Mouse (Mus musculus): Measurements from ENCODE around the gene Gabrb2. TPM values are rescaled to one million over a fixed set of nuclear protein-coding genes. Genes with fewer than 3 reads are reported as not detected.

Gene Gabrb2
- polyA plus RNA-seq (2015; fragmentation: Nextera tagmentation; extraction: Ambion mirVana) = 17.3 and 19.7 TPM in 2 replicates

DNA sequence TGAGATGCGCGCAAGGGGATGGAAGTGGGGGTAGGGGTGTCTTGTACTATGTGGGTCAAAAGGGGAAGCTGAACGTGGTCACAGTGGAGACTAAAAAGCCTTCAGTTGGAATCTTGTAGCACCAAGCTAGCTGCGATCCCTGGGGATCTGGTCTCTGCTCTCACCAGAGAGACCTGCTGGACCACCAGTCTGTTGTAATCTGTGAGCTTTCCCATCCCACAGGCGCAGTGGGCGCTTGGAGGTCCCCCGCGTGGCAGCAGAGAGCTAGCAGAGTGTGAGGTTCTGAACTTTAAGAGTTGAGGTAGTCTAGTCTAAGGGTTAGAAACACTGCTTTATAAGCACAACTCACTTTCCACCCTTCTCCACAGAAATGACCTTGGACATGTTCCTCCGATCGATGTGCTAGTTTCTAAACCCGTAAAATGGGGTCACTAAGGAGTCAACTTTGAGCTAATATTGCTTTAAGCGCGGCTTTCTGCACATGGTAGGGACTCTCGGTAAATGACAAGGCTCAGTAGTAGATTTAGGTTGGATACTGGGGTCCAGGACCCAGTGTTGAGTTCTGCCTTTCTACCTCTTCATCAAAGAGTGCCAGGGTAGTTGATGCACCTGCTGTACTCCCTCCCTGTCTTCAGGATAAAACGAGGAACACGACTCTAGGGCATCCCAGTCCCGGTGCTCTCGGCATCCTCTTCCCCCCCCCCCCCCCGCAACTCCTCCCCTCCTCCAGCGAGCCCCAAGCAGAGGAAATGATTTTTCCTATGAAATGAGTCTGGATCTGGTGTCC is at the start of gene Gabrb2:
Gene Gabrb2, plus strand, starts transcription at position 762 of the 787 bp plus-strand sequence.
- no peaks in the 10 kb centered on the region for H3K27me3 ChIP-seq (replicated peaks; ENCODE audit: control insufficient read depth, insufficient read depth, low read length)
- no peaks in the 10 kb centered on the region for H3K9me3 ChIP-seq (ENCODE audit: control insufficient read depth, low read length)
- H3K36me3 ChIP-seq (ENCODE audit: control insufficient read depth, insufficient read depth, low read length) = no peaks in the 10 kb centered on the region
- H3K4me2 ChIP-seq (ENCODE audit: low read length) = peak within 1 kb of the TSS; percentile 67
- WGBS = 22% methylated on average over 20 of the region's 20 CpGs
- H3K27ac ChIP-seq (ENCODE audit: low read depth, low read length) = peak within 1 kb of the TSS; percentile 81
- peak within 1 kb of the TSS; percentile 54 for H3K4me3 ChIP-seq (ENCODE audit: low read length)
- ATAC-seq = peak; percentile 21
- H3K9ac ChIP-seq (ENCODE audit: low read depth, low read length) = peak within 1 kb of the TSS; percentile 69
- H3K4me1 ChIP-seq (ENCODE audit: control insufficient read depth, insufficient read depth, low read depth, low read length) = peaks cover 6% of the 10 kb centered on the region

DNA sequence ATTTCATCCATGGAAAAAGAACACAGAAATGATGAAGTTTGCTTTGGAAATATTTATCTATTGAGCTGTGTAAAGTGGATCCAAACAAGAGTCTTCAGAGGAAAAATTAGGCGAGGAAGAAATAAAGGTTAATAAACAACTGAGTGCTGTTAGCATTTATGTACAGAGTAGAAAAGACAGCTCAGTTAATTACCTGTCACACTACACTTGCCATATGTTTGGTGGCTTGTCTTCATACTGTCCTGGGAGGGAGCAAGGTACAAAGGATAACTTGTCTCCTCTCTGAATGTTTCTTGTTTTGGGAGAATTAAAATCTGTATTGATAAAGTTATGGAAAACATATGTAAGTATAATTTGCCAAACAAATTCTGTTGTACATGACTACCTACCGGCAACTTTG is 40.6 kb upstream of the Gabrb2 start:
- no peak overlapping the region for H3K4me3 ChIP-seq (ENCODE audit: low read length)
- 90% methylated on average over 2 of the region's 2 CpGs for WGBS
- no peak for ATAC-seq
- no peaks in the 10 kb centered on the region for H3K9me3 ChIP-seq (ENCODE audit: control insufficient read depth, low read length)
- no peak overlapping the region for H3K9ac ChIP-seq (ENCODE audit: low read depth, low read length)
- no peak overlapping the region for H3K27ac ChIP-seq (ENCODE audit: low read depth, low read length)
- no peaks in the 10 kb centered on the region for H3K36me3 ChIP-seq (ENCODE audit: control insufficient read depth, insufficient read depth, low read length)
- no peaks in the 10 kb centered on the region for H3K4me1 ChIP-seq (ENCODE audit: control insufficient read depth, insufficient read depth, low read depth, low read length)
- no peak overlapping the region for H3K4me2 ChIP-seq (ENCODE audit: low read length)
- H3K27me3 ChIP-seq (replicated peaks; ENCODE audit: control insufficient read depth, insufficient read depth, low read length) = no peaks in the 10 kb centered on the region

DNA sequence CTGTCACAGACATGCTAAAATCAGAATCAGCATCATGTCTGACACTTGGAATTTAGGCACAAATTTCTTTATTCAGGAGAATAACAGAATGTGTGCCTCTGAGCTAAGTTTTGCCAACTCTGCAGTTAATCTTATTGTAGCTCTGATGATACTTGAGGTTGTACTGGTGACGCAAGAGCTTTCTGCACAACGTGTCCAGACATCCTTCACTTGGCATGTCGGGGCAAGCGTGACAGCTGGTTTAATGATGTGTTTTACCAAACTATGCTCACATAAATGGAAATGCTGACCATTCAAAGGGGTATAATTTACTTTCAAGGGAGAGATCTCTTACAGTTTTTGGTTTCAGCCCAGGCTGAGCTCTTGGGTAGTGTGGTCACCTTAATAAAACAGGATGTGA is 33.1 kb upstream of the Gabrb2 start:
- no peak for ATAC-seq
- H3K4me1 ChIP-seq (ENCODE audit: control insufficient read depth, insufficient read depth, low read depth, low read length) = no peaks in the 10 kb centered on the region
- no peak overlapping the region for H3K4me3 ChIP-seq (ENCODE audit: low read length)
- H3K27me3 ChIP-seq (replicated peaks; ENCODE audit: control insufficient read depth, insufficient read depth, low read length) = no peaks in the 10 kb centered on the region
- H3K9me3 ChIP-seq (ENCODE audit: control insufficient read depth, low read length) = no peaks in the 10 kb centered on the region
- WGBS = 85% methylated on average over 4 of the region's 4 CpGs
- H3K27ac ChIP-seq (ENCODE audit: low read depth, low read length) = no peak overlapping the region
- no peak overlapping the region for H3K4me2 ChIP-seq (ENCODE audit: low read length)
- no peak overlapping the region for H3K9ac ChIP-seq (ENCODE audit: low read depth, low read length)
- H3K36me3 ChIP-seq (ENCODE audit: control insufficient read depth, insufficient read depth, low read length) = no peaks in the 10 kb centered on the region

DNA sequence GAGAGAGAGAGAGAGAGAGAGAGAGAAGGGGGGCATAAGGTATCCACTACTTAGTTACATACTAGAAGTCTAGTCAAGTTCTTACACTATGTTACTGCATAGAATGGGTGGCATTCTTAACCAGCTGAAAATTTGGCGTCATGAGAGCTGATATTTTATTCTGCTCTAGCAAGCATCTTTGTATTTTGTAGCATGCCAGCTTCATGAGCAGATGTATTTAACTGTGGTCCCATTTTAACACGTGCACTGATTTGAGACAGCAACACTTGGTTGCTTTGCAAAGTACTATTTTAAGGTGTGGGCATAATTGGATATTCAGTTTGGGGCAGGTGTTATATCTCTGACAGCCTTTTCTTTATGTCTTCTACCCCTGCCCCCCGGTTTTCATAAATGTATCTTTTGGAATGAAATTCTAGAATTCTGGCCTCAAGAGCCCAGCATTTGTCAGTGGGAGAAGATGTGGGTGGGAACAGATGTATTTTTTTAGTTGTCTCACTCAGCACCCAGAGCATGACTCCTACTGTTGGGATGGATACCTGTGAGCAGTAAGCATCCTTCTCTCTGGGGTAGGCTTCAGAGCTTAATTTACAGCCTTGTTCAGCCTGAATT is 28.8 kb upstream of the Gabrb2 start:
- 70% methylated on average over 3 of the region's 3 CpGs for WGBS
- no peaks in the 10 kb centered on the region for H3K4me1 ChIP-seq (ENCODE audit: control insufficient read depth, insufficient read depth, low read depth, low read length)
- no peak for ATAC-seq
- no peak overlapping the region for H3K4me3 ChIP-seq (ENCODE audit: low read length)
- no peaks in the 10 kb centered on the region for H3K27me3 ChIP-seq (replicated peaks; ENCODE audit: control insufficient read depth, insufficient read depth, low read length)
- H3K36me3 ChIP-seq (ENCODE audit: control insufficient read depth, insufficient read depth, low read length) = no peaks in the 10 kb centered on the region
- no peak overlapping the region for H3K9ac ChIP-seq (ENCODE audit: low read depth, low read length)
- no peaks in the 10 kb centered on the region for H3K9me3 ChIP-seq (ENCODE audit: control insufficient read depth, low read length)
- H3K27ac ChIP-seq (ENCODE audit: low read depth, low read length) = no peak overlapping the region
- H3K4me2 ChIP-seq (ENCODE audit: low read length) = no peak overlapping the region

DNA sequence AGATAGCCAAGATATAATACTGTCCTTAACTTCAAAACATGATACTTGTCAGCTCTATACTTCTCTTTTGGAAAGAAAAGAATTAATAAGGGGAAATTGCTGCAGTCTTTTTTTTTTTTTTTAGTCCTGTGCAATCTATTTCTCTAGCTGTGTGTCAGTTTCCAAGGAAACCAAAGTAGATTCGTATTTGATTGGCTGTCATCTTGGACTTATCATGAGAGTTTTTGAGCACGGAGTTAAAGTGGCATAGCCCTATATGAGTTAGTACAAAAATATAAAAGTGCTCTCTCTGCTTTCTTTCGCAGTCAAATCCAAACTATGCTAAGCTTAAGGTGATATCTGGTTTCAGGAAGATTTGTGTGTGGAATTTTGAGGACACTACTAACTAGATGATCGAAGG is 26.1 kb upstream of the Gabrb2 start:
- H3K36me3 ChIP-seq (ENCODE audit: control insufficient read depth, insufficient read depth, low read length) = no peaks in the 10 kb centered on the region
- H3K9ac ChIP-seq (ENCODE audit: low read depth, low read length) = no peak overlapping the region
- no peaks in the 10 kb centered on the region for H3K27me3 ChIP-seq (replicated peaks; ENCODE audit: control insufficient read depth, insufficient read depth, low read length)
- H3K9me3 ChIP-seq (ENCODE audit: control insufficient read depth, low read length) = no peaks in the 10 kb centered on the region
- no peaks in the 10 kb centered on the region for H3K4me1 ChIP-seq (ENCODE audit: control insufficient read depth, insufficient read depth, low read depth, low read length)
- no peak overlapping the region for H3K4me3 ChIP-seq (ENCODE audit: low read length)
- ATAC-seq = no peak
- H3K4me2 ChIP-seq (ENCODE audit: low read length) = no peak overlapping the region
- H3K27ac ChIP-seq (ENCODE audit: low read depth, low read length) = no peak overlapping the region
- WGBS = 80% methylated on average over 4 of the region's 4 CpGs

DNA sequence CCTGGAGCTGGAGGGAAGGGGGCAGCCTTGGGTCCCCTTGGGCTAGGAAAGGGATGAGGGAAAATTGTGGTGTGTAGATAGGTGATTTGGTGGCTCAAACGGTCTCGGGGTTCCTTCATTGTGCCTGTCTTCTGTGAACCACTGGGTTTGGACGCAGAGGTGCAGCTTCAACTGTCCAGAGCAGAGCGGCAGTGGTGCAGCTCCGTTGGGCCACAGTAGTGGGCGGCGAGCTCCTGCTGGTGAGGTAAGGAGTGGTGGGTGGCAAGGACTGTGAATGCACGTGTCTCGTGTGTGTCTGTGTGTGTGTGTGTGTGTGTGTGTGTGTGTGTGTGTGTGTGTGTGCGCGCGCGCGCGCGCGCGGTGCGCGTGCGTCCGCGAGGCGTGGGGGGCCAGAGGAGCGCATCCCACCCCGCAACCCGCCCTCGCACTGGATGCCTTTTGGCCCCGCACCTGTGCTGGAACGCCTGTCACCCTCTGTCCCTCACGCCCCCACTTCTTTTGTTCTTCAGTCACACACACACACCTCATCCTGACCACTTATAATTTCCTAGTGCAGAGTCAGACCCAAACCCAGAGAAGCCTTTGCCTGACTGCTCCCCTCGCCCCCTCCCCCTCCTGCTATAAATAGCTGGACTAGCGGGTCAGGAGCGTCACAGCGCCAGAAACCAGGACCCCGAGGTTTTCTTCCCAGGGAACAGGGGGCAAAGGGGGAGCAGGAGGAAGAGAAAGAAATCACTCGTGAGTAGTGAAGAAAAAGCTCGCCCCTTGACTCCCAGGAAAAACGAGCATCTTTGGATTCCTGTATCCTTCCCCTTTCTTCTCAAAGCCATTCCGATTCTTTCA is 455 bp downstream of the Gabrb2 start:
- WGBS = under 1% methylated on average over 21 of the region's 40 CpGs
- Histone ChIP-seq H3K9me3 (ENCODE audit: control insufficient read depth, low read length) (no peaks in the 10 kb centered on the region), H3K9ac (ENCODE audit: low read depth, low read length) (peak overlapping the region; percentile 69), H3K4me2 (ENCODE audit: low read length) (peak overlapping the region; percentile 67), H3K4me1 (ENCODE audit: control insufficient read depth, insufficient read depth, low read depth, low read length) (peaks cover 6% of the 10 kb centered on the region), H3K36me3 (ENCODE audit: control insufficient read depth, insufficient read depth, low read length) (no peaks in the 10 kb centered on the region), H3K27ac (ENCODE audit: low read depth, low read length) (peak overlapping the region; percentile 81), H3K27me3 (replicated peaks; ENCODE audit: control insufficient read depth, insufficient read depth, low read length) (no peaks in the 10 kb centered on the region), H3K4me3 (ENCODE audit: low read length) (peak overlapping the region; percentile 54)
- peak; percentile 89 for ATAC-seq

DNA sequence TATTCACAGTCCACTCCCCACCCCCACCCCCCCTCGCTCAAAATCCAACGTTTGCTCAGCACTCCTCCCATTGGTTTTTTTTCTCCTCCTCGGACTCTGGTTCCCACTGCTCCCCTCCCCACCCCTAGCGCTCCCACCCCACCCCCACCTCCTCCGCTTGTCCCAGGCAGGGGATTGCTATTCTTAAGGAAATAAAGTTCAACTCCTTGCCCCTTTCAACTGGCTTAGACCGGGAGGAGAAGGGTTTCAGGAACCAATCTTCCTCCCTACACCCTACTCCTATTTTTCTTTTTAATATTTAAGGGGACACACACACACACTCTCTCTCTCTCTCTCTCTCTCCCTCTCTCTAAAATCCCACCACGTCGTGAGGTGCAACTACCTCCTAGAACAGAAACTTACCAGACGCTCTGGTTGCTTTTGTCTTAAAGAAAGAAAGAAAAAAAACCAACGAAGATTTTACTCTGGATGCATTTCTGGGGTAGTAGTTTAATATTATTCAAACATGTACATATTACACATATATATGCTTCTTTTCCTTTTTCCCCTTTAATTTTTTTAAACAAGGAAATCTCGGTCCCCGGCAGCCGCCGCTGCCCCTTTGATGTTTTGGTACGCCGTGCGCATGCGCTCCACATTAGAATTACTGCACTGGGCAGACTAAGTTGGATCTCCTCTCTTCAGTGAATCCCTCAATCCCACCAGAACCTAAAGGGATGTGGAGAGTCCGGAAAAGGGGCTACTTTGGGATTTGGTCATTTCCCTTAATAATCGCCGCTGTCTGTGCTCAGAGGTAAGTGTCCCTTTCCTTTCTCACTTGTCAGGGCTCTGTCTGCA is 1.3 kb downstream of the Gabrb2 start:
- Histone ChIP-seq H3K9ac (ENCODE audit: low read depth, low read length) (peak overlapping the region; percentile 69), H3K9me3 (ENCODE audit: control insufficient read depth, low read length) (no peaks in the 10 kb centered on the region), H3K36me3 (ENCODE audit: control insufficient read depth, insufficient read depth, low read length) (no peaks in the 10 kb centered on the region), H3K27me3 (replicated peaks; ENCODE audit: control insufficient read depth, insufficient read depth, low read length) (no peaks in the 10 kb centered on the region), H3K27ac (ENCODE audit: low read depth, low read length) (peak overlapping the region; percentile 81), H3K4me2 (ENCODE audit: low read length) (peak overlapping the region; percentile 67), H3K4me1 (ENCODE audit: control insufficient read depth, insufficient read depth, low read depth, low read length) (peaks cover 6% of the 10 kb centered on the region), H3K4me3 (ENCODE audit: low read length) (peak overlapping the region; percentile 54)
- under 1% methylated on average over 21 of the region's 21 CpGs for WGBS
- ATAC-seq = peak; percentile 52

DNA sequence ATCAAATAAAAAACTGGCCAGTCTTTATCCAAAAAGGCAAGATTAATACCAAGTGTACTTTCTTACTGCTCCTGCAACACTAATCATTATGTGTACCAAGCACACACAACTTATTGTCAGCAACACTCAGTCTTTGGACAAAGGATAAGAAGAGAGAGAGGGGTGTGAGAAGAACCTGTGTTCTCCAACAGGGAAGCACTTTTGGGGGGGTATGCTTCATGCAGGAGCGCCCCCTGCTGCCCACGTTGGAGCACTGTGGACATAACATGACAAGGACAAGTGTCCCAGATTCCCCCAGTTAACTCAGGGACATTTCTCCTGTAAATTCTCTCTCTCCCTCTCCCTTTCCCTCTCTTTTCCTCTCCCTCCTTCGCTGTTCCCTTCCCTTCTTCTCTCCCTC is 3.7 kb downstream of the Gabrb2 start:
- Histone ChIP-seq H3K9me3 (ENCODE audit: control insufficient read depth, low read length) (no peaks in the 10 kb centered on the region), H3K9ac (ENCODE audit: low read depth, low read length) (no peak overlapping the region), H3K4me2 (ENCODE audit: low read length) (peak overlapping the region; percentile 67), H3K4me1 (ENCODE audit: control insufficient read depth, insufficient read depth, low read depth, low read length) (peaks cover 6% of the 10 kb centered on the region), H3K36me3 (ENCODE audit: control insufficient read depth, insufficient read depth, low read length) (no peaks in the 10 kb centered on the region), H3K27me3 (replicated peaks; ENCODE audit: control insufficient read depth, insufficient read depth, low read length) (no peaks in the 10 kb centered on the region), H3K27ac (ENCODE audit: low read depth, low read length) (no peak overlapping the region), H3K4me3 (ENCODE audit: low read length) (no peak overlapping the region)
- ATAC-seq = no peak
- 1% methylated on average over 3 of the region's 3 CpGs for WGBS
